19 mouse cellular contexts compared by ENCODE assay signal in genomic region chr2:80870046-80870445, GRCm38 (mm10).
DNase-seq lines count a peak whose midpoint lies in the region; ATAC-seq and TF ChIP-seq lines count a peak whose summit lies in the region.
"Had no signal": no experiment of that assay in that cellular context is flagged by ENCODE, and none has a peak within 500 bp of the region (broad histone marks: within the 10 kb centered on the region; RNA-seq: fewer than 3 reads in every experiment).

No protein-coding gene starts in this region.

- ATAC-seq in frontal cortex, adult (ENCODE audit: low TSS enrichment): peak; percentile 68
- ATAC-seq: intestine, embryonic 15.5 days; liver, embryonic 12.5 days had no signal

- no peak overlapping the region for H3K27ac ChIP-seq in left cerebral cortex, adult 2 months
- no peak overlapping the region for H3K27ac ChIP-seq in testis, adult 2 months (ENCODE audit: control insufficient read depth, insufficient read depth, low read depth, low read length)
- H3K27ac ChIP-seq: forebrain, embryonic 12.5 days; intestine, embryonic 15.5 days; limb, embryonic 12.5 days; liver, embryonic 12.5 days had no signal

- intact Hi-C loops in left cerebral cortex, adult 2 months (cut with DNase I): no loop called here

- H3K27me3 ChIP-seq in testis, adult 2 months (ENCODE audit: control insufficient read depth, insufficient read depth, low read length): no peaks in the 10 kb centered on the region
- H3K27me3 ChIP-seq: forebrain, embryonic 12.5 days; intestine, embryonic 15.5 days; limb, embryonic 12.5 days; liver, embryonic 12.5 days had no signal

- DNase-seq in cerebellum, adult 11 months: peak; percentile 4
- DNase-seq in cerebellum, adult 11-12 months: no peak
- DNase-seq in frontal cortex, postnatal 36 days (ENCODE audit: low spot score in 2 of 2): no peak
- peak in 1 of 2 experiments; percentile 18 for DNase-seq in left cerebral cortex, adult 2 months (ENCODE audit: extremely low spot score in 1 of 2, low spot score in 2 of 2)
- no peak for DNase-seq in left cerebral cortex, adult 9 months (ENCODE audit: low spot score in 2 of 2)
- no peak for DNase-seq in testis, postnatal 14 days (ENCODE audit: low spot score)
- DNase-seq: adrenal gland, adult 8-10 months; gastrocnemius, postnatal 25 days; kidney, postnatal 36 days; lung, adult 2 months; lung, postnatal 36 days; right cerebral cortex, postnatal 25 days had no signal

- H3K4me3 ChIP-seq in left cerebral cortex, adult 2 months: peak overlapping the region; percentile 29; the same call in 1 of the 2 replicates
- H3K4me3 ChIP-seq in testis, adult 2 months (ENCODE audit: control insufficient read depth, low read depth, low read length): peak overlapping the region; percentile 67
- H3K4me3 ChIP-seq: forebrain, embryonic 12.5 days; intestine, embryonic 15.5 days; limb, embryonic 12.5 days; liver, embryonic 12.5 days; myocyte had no signal

- TF ChIP-seq POLR2A in testis, adult 2 months (IDR thresholded peaks at IDR 0.05; ENCODE audit: control insufficient read depth, low read depth, low read length): no peak

- H3K36me3 ChIP-seq in testis, adult 2 months (ENCODE audit: control insufficient read depth, insufficient read depth, low read length): no peaks in the 10 kb centered on the region
- H3K36me3 ChIP-seq: forebrain, embryonic 12.5 days; intestine, embryonic 15.5 days; limb, embryonic 12.5 days; liver, embryonic 12.5 days had no signal

- no peaks in the 10 kb centered on the region for H3K4me1 ChIP-seq in testis, adult 2 months (ENCODE audit: control insufficient read depth, insufficient read depth, low read length)
- H3K4me1 ChIP-seq: forebrain, embryonic 12.5 days; intestine, embryonic 15.5 days; limb, embryonic 12.5 days; liver, embryonic 12.5 days had no signal

- no peak for TF ChIP-seq CTCF in left cerebral cortex, adult 2 months (IDR thresholded peaks at IDR 0.05)
- TF ChIP-seq CTCF in testis, adult 2 months (IDR thresholded peaks at IDR 0.05; ENCODE audit: control insufficient read depth, insufficient read depth, insufficient replicate concordance, low read depth, low read length): no peak
